Mouse (Mus musculus) megakaryocyte, embryonic 14.5 days (primary cell): ENCODE measurements at regions not wholly inside any gene's neighbourhood (a gene's known extent, or its start where the extent isn't known, plus 50 kb on each side); places are given as distances from the start of the nearest gene placed in this dataset.

Source experiments
- FLI1 ChIP-seq: IDR thresholded peaks from 2 replicates; pipeline ENCODE4 v1.6.1; 2012; ENCODE audit warnings: low read length, inconsistent platforms, mixed read lengths
- GATA1 ChIP-seq: IDR thresholded peaks from 3 replicates; pipeline ENCODE4 v1.6.1; 2012; ENCODE audit warnings: mixed read lengths, low read length, inconsistent platforms, borderline replicate concordance

GRCm38 (mm10) chr4:84198176-84198575 is 476.9 kb downstream of the Bnc2 start:
- TF ChIP-seq GATA1 (no peak), FLI1 (no peak)
